Mouse (Mus musculus): Measurements from ENCODE around the gene Atxn7l1.

Gene Atxn7l1

GRCm38 (mm10) chr12:33225978-33226377 lies 78.5 kb downstream of the Atxn7l1 start:
- no peak for DNase-seq (ENCODE audit: low read depth, low spot score)

- no peak for DNase-seq (ENCODE audit: low read depth, low spot score)
These were observed 79.1 kb downstream of the Atxn7l1 start for GRCm38 (mm10) chr12:33226596-33226995.

- DNase-seq (ENCODE audit: low read depth, low spot score): no peak
These were observed 87.8 kb downstream of the Atxn7l1 start for GRCm38 (mm10) chr12:33235314-33235713.

- no peak for DNase-seq (ENCODE audit: low read depth, low spot score)
These were observed 88.4 kb downstream of the Atxn7l1 start for GRCm38 (mm10) chr12:33235771-33236323.

GRCm38 (mm10) chr12:33236344-33237049 lies 89.0 kb downstream of the Atxn7l1 start:
- peak; percentile 67 for DNase-seq (ENCODE audit: low read depth, low spot score)

GRCm38 (mm10) chr12:33237108-33237507 lies 89.6 kb downstream of the Atxn7l1 start:
- no peak for DNase-seq (ENCODE audit: low read depth, low spot score)

GRCm38 (mm10) chr12:33242679-33243078 lies 95.2 kb downstream of the Atxn7l1 start:
- no peak for DNase-seq (ENCODE audit: low read depth, low spot score)

GRCm38 (mm10) chr12:33244132-33244875 lies 96.8 kb downstream of the Atxn7l1 start:
- no peak for DNase-seq (ENCODE audit: low read depth, low spot score)

- DNase-seq (ENCODE audit: low read depth, low spot score): no peak
These were observed 98.0 kb downstream of the Atxn7l1 start for GRCm38 (mm10) chr12:33245455-33245854.

- DNase-seq (ENCODE audit: low read depth, low spot score): no peak
These were observed 99.4 kb downstream of the Atxn7l1 start for GRCm38 (mm10) chr12:33246878-33247277.

GRCm38 (mm10) chr12:33250197-33250596 lies 102.7 kb downstream of the Atxn7l1 start:
- no peak for DNase-seq (ENCODE audit: low read depth, low spot score)

GRCm38 (mm10) chr12:33251399-33251798 lies 103.9 kb downstream of the Atxn7l1 start:
- no peak for DNase-seq (ENCODE audit: low read depth, low spot score)

- DNase-seq (ENCODE audit: low read depth, low spot score): no peak
These were observed 105.1 kb downstream of the Atxn7l1 start for GRCm38 (mm10) chr12:33252621-33253020.

GRCm38 (mm10) chr12:33253206-33253605 lies 105.7 kb downstream of the Atxn7l1 start:
- no peak for DNase-seq (ENCODE audit: low read depth, low spot score)

GRCm38 (mm10) chr12:33255256-33255655 lies 107.8 kb downstream of the Atxn7l1 start:
- DNase-seq (ENCODE audit: low read depth, low spot score): no peak

GRCm38 (mm10) chr12:33256426-33256825 lies 108.9 kb downstream of the Atxn7l1 start:
- DNase-seq (ENCODE audit: low read depth, low spot score): no peak

GRCm38 (mm10) chr12:33258995-33259529 lies 111.6 kb downstream of the Atxn7l1 start:
- DNase-seq (ENCODE audit: low read depth, low spot score): no peak

- DNase-seq (ENCODE audit: low read depth, low spot score): no peak
These were observed 113.1 kb downstream of the Atxn7l1 start for GRCm38 (mm10) chr12:33260575-33260974.

GRCm38 (mm10) chr12:33265877-33266276 lies 118.4 kb downstream of the Atxn7l1 start:
- DNase-seq (ENCODE audit: low read depth, low spot score): no peak

GRCm38 (mm10) chr12:33267965-33268364 lies 120.5 kb downstream of the Atxn7l1 start:
- DNase-seq (ENCODE audit: low read depth, low spot score): no peak

- peak; percentile 79 for DNase-seq (ENCODE audit: low read depth, low spot score)
These were observed 122.2 kb downstream of the Atxn7l1 start for GRCm38 (mm10) chr12:33269743-33270142.

- no peak for DNase-seq (ENCODE audit: low read depth, low spot score)
These were observed 124.4 kb downstream of the Atxn7l1 start for GRCm38 (mm10) chr12:33271865-33272264.
